Mouse (Mus musculus): ENCODE data around the gene Gas7.

DNA sequence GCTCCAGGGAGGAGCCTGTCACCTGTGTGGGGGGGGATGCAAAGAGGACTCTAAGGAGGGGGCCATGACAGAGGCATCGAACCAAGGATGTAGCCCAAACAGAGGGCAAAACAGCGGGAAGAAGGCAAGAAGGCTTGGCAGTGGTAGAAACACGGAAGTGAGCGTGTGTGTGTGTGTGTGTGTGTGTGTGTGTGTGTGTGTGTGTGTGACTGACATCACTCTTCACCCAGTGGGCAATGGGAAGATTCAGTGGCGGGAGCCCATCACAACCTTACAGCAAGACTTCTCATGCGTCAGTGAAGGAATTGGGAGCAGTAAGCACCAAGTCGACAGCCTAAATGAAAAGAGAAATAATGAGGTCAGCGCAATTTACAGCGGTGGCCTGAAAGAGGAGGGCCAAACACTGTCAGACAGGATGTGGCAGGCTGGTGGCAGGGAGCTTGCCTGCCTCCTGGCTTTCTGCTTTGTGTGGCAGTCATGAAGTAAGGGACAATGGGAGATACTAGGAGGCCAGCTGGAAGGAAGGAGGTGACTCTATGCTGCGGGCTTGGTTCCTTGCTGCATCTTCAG, 153.0 kb downstream of the Gas7 start:
- no peak for TF ChIP-seq CTCF (IDR thresholded peaks at IDR 0.05; ENCODE audit: low read depth, low read length)
- no peak for TF ChIP-seq GATA2 (IDR thresholded peaks at IDR 0.05; ENCODE audit: borderline replicate concordance, low read depth, low read length)

All from G1E (cell line).